Mouse (Mus musculus) kidney, adult 2 months (tissue): Measurements from ENCODE around the gene Gpr135.

Experiments
- CTCF ChIP-seq: fragments of 200-500 bp; conservative IDR thresholded peaks from 2 replicates; pipeline ENCODE4 v1.5.1; 2011; ENCODE audit warnings: low read depth, mild to moderate bottlenecking, control low read depth, low read length, moderate library complexity, mixed read lengths; ENCODE audit not compliant: insufficient read depth, insufficient read length
- POLR2A ChIP-seq: fragments of 200-500 bp; IDR thresholded peaks from one replicate; pipeline ENCODE4 v1.6.1; 2011; ENCODE audit warnings: low read depth, low read length, control low read depth

DNA sequence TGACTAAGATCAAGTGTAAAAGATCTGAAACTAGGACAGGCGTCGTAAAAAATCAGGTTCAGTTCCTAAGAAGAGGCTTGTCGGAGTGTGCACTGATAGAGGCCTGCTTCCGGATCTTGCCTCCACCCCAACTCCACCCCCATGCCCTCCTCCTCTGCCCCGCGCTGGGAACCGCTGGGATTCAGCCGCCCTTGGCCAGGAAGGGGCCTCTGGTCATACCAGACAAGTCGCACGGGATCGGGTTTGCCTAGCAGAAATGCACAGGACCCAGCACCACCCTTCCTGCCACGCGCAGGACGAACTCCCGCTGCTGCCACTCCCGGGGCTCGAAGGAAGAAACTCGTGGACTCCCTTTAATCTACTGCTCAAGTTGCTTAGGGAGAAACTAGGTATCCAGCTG is 11.4 kb upstream of the Gpr135 start:
- TF ChIP-seq POLR2A = no peak
- no peak for TF ChIP-seq CTCF
